Mouse (Mus musculus): ENCODE measurements around the gene Gm29735. TPM values are rescaled to one million over a fixed set of nuclear protein-coding genes. Genes with fewer than 3 reads are reported as not detected.
"Not testable (repeated sequence)": the region's sequence is repeated elsewhere in the genome, so short reads cannot be mapped to it uniquely, and the experiment has no call there.

The Gm29735 gene
- total and polyA plus RNA-seq, 3 experiments = not detected

DNA sequence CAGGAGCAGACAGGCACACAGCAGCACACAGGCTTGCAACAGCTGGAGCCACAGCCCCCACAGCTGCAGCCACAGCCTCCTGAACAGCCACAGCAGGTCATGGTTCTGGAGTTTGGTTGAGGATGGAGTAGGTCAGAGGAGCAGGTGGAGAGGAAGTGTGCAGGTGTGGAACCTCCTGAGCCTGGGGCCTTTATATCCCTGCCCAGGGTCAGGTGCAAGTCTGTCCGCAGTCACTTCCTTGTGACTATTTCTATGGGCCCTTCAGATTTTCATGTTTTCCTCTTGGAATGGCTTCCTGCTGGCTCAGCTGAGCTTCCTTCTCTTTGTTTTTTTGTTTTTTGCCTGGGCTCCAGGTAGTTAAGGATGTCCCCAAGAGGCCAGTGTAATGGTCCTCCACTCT is 36.3 kb downstream of the Gm29735 start, which contains the start of gene Gm45618:
TSS of gene Gm45618 (minus strand) at position 101 of the 400 bp plus-strand sequence.
- DNase-seq = not testable (repeated sequence)

DNA sequence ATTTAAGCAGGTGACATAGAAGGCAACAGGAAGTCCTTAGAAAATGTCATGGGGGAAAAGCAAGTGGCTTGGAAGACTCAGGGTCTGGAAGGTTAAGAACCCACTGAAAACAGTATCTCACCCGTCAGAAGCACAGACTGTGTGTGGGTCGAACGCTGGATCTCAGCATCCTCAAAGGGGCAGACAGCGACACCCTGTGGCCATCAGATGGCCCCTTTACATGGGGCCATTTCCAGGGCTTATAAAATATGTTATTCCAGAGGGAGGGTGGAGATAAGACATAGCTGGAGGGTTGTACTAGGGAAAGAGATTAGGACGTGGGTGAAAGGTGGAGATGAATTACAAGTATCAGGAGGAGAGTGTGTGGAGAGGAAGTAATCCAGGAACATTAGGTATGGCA is 37.3 kb downstream of the Gm29735 start:
- peak; percentile 8 for DNase-seq

Other genes with a start within 250 kb of the Gm29735 start
- 10 to 100 TPM; 58.2 to 61.5 TPM for gene Tollip, start 238.6 kb downstream of the Gm29735 start, total RNA-seq (2021)
- gene Tollip, start 238.6 kb downstream of the Gm29735 start, polyA plus RNA-seq (2012; rRNA removed) = 51.2 and 81.5 TPM in 2 replicates
- gene Brsk2, start 207.4 kb downstream of the Gm29735 start, total RNA-seq (2021) = 1 to 10 TPM; 3.1 to 3.8 TPM
- 2.1 and 2.5 TPM in 2 replicates for gene Brsk2, start 207.4 kb downstream of the Gm29735 start, polyA plus RNA-seq (2012; rRNA removed)
- gene Mob2, start 96.0 kb downstream of the Gm29735 start, total RNA-seq (2021) = 10 to 100 TPM; 52.3 to 59.3 TPM
- 33.1 and 38.2 TPM in 2 replicates for gene Mob2, start 96.0 kb downstream of the Gm29735 start, polyA plus RNA-seq (2012; rRNA removed)
- gene Dusp8, start 61.3 kb downstream of the Gm29735 start, total RNA-seq (2021) = 10 to 100 TPM; 11.1 to 15.9 TPM
- gene Dusp8, start 61.3 kb downstream of the Gm29735 start, polyA plus RNA-seq (2012; rRNA removed) = 10.7 and 13.2 TPM in 2 replicates
- gene Gm45618, start 36.4 kb downstream of the Gm29735 start, total RNA-seq (2021) = not detected
- gene Gm45618, start 36.4 kb downstream of the Gm29735 start, polyA plus RNA-seq (2012; rRNA removed) = not detected in 2 replicates
- gene Gm39115, start 21.1 kb downstream of the Gm29735 start, total RNA-seq (2021) = not detected
- gene Gm39115, start 21.1 kb downstream of the Gm29735 start, polyA plus RNA-seq (2012; rRNA removed) = not detected in 2 replicates
- not detected for gene Gm45337, start 12.5 kb downstream of the Gm29735 start, total RNA-seq (2021)
- not detected in 2 replicates for gene Gm45337, start 12.5 kb downstream of the Gm29735 start, polyA plus RNA-seq (2012; rRNA removed)
- not detected for gene Gm4553, start 8.6 kb upstream of the Gm29735 start, total RNA-seq (2021)
- not detected in 2 replicates for gene Gm4553, start 8.6 kb upstream of the Gm29735 start, polyA plus RNA-seq (2012; rRNA removed)
- gene Krtap5-2, start 18.9 kb upstream of the Gm29735 start, total RNA-seq (2021) = not detected
- gene Krtap5-2, start 18.9 kb upstream of the Gm29735 start, polyA plus RNA-seq (2012; rRNA removed) = not detected in 2 replicates
- gene Gm10153, start 33.3 kb upstream of the Gm29735 start, total RNA-seq (2021) = not detected
- gene Gm10153, start 33.3 kb upstream of the Gm29735 start, polyA plus RNA-seq (2012; rRNA removed) = not detected in 2 replicates
- gene Krtap5-3, start 44.3 kb upstream of the Gm29735 start, total RNA-seq (2021) = not detected
- gene Krtap5-3, start 44.3 kb upstream of the Gm29735 start, polyA plus RNA-seq (2012; rRNA removed) = not detected in 2 replicates
- not detected for gene Gm7579, start 54.7 kb upstream of the Gm29735 start, total RNA-seq (2021)
- gene Gm7579, start 54.7 kb upstream of the Gm29735 start, polyA plus RNA-seq (2012; rRNA removed) = not detected in 2 replicates
- not detected for gene Krtap5-5, start 72.9 kb upstream of the Gm29735 start, total RNA-seq (2021)
- 0.11 TPM in 1 of 2 replicates, not detected in the other for gene Krtap5-5, start 72.9 kb upstream of the Gm29735 start, polyA plus RNA-seq (2012; rRNA removed)
- not detected for gene Gm40460, start 84.0 kb upstream of the Gm29735 start, total RNA-seq (2021)
- not detected in 2 replicates for gene Gm40460, start 84.0 kb upstream of the Gm29735 start, polyA plus RNA-seq (2012; rRNA removed)
- gene Gm2431, start 101.2 kb upstream of the Gm29735 start, total RNA-seq (2021) = not detected
- gene Gm2431, start 101.2 kb upstream of the Gm29735 start, polyA plus RNA-seq (2012; rRNA removed) = not detected in 2 replicates
- not detected for gene Gm4559, start 117.2 kb upstream of the Gm29735 start, total RNA-seq (2021)
- gene Gm4559, start 117.2 kb upstream of the Gm29735 start, polyA plus RNA-seq (2012; rRNA removed) = not detected in 2 replicates
- not detected for gene Krtap5-1, start 140.0 kb upstream of the Gm29735 start, total RNA-seq (2021)
- not detected in 2 replicates for gene Krtap5-1, start 140.0 kb upstream of the Gm29735 start, polyA plus RNA-seq (2012; rRNA removed)
- gene Krtap5-4, start 146.4 kb upstream of the Gm29735 start, total RNA-seq (2021) = not detected
- gene Krtap5-4, start 146.4 kb upstream of the Gm29735 start, polyA plus RNA-seq (2012; rRNA removed) = not detected in 2 replicates
- 1 to 10 TPM; 3.0 to 5.8 TPM for gene Ifitm10, start 216.6 kb upstream of the Gm29735 start, total RNA-seq (2021)
- gene Ifitm10, start 216.6 kb upstream of the Gm29735 start, polyA plus RNA-seq (2012; rRNA removed) = 12.0 and 15.2 TPM in 2 replicates
- 1 to 10 TPM; 2.9 to 6.9 TPM for gene Gm49369, start 225.6 kb upstream of the Gm29735 start, total RNA-seq (2021)
- gene Gm49369, start 225.6 kb upstream of the Gm29735 start, polyA plus RNA-seq (2012; rRNA removed) = not detected in 2 replicates
- 1,000 to 10,000 TPM in 1 of 2 experiments, 100 to 1,000 TPM in 1; 904 to 1,338 TPM for gene Ctsd, start 230.9 kb upstream of the Gm29735 start, total RNA-seq (2021)
- gene Ctsd, start 230.9 kb upstream of the Gm29735 start, polyA plus RNA-seq (2012; rRNA removed) = 889 and 996 TPM in 2 replicates

Data from adrenal gland, adult 2 months (tissue).